Mouse (Mus musculus) kidney, embryonic 14.5 days (tissue): Measurements from ENCODE around the gene Cryz. TPM values are rescaled to one million over a fixed set of nuclear protein-coding genes. Genes with fewer than 3 reads are reported as not detected.

Experiments
- ATAC-seq: fragments of 200-750 bp; cut with Nextera tagmentation; 2 replicates; pipeline ENCODE4 v1.8.0; 2017; ENCODE audit warnings: moderate number of reproducible peaks, mild to moderate bottlenecking, moderate TSS enrichment, moderate library complexity; ENCODE audit not compliant: low FRiP score, low TSS enrichment
- H3K27ac ChIP-seq: fragments of 300-500 bp; sonication (generic); 2 replicates; pipeline ENCODE4 v1.5.1; 2014; ENCODE audit warnings: low read depth, mild to moderate bottlenecking, low read length, moderate library complexity, mixed read lengths
- H3K27me3 ChIP-seq: fragments of 300-500 bp; sonication (generic); 2 replicates; pipeline ENCODE4 v1.6.1; 2014; ENCODE audit warnings: mild to moderate bottlenecking, low read length; ENCODE audit not compliant: control insufficient read depth, insufficient read depth
- H3K36me3 ChIP-seq: fragments of 300-500 bp; sonication (generic); 2 replicates; pipeline ENCODE4 v1.6.1; 2014; ENCODE audit warnings: low read length, mixed read lengths; ENCODE audit not compliant: control insufficient read depth, insufficient read depth
- H3K4me1 ChIP-seq: fragments of 300-500 bp; sonication (generic); 2 replicates; pipeline ENCODE4 v1.6.1; 2014; ENCODE audit warnings: low read length, mixed read lengths; ENCODE audit not compliant: control insufficient read depth, insufficient read depth
- H3K4me2 ChIP-seq: fragments of 300-500 bp; sonication (generic); replicated peaks from 2 replicates; pipeline ENCODE4 v1.6.1; 2014; ENCODE audit warnings: low read depth, mild to moderate bottlenecking, low read length
- H3K4me3 ChIP-seq: fragments of 300-500 bp; sonication (generic); 2 replicates; pipeline ENCODE4 v1.5.1; 2014; ENCODE audit warnings: mild to moderate bottlenecking, low read length
- H3K9ac ChIP-seq: fragments of 300-500 bp; sonication (generic); 2 replicates; pipeline ENCODE4 v1.6.1; 2014; ENCODE audit warnings: low read depth, mild to moderate bottlenecking, low read length, moderate library complexity
- H3K9me3 ChIP-seq: fragments of 300-500 bp; sonication (generic); 2 replicates; pipeline ENCODE4 v1.6.1; 2016; ENCODE audit warnings: low read length; ENCODE audit not compliant: control insufficient read depth
- WGBS: fragments of 180-500 bp; shearing (Covaris S2); extraction: QIAGEN DNeasy Blood & Tissue Kit; methylation state at CpG from one replicate; pipeline ENCODE4 v1.1.7; 2014; 5-methylcytosine and 5-hydroxymethylcytosine counted together
- polyA plus RNA-seq: library from polyadenylated mRNA; unstranded; fragments of >200 nt; fragmentation: Nextera tagmentation; extraction: Ambion mirVana; gene quantifications from 2 replicates; pipeline ENCODE4 v1.2.1, GENCODE M21; 2014

Gene Cryz
- polyA plus RNA-seq: 28.5 and 33.4 TPM in 2 replicates

- ATAC-seq: peak; percentile 89
- Histone ChIP-seq H3K9ac (peak within 1 kb of the TSS; percentile 81), H3K36me3 (peaks cover 22% of the 10 kb centered on the region), H3K4me1 (peaks cover 4% of the 10 kb centered on the region; the same call in 1 of the 2 replicates), H3K27me3 (no peaks in the 10 kb centered on the region), H3K9me3 (no peaks in the 10 kb centered on the region), H3K27ac (peak within 1 kb of the TSS; percentile 95), H3K4me3 (peak within 1 kb of the TSS; percentile 83), H3K4me2 (peak within 1 kb of the TSS; percentile 74)
- WGBS: under 1% methylated on average over 25 of the region's 25 CpGs
These were observed at the start of gene Cryz for GRCm38 (mm10) chr3:154596488-154596933. Gene Cryz, plus strand, starts transcription at chr3:154596711.

- H3K27ac ChIP-seq: no peak overlapping the region
- H3K36me3 ChIP-seq: no peaks in the 10 kb centered on the region
- H3K9me3 ChIP-seq: no peaks in the 10 kb centered on the region
- 0 out of 2 replicates have a peak, but pooled peaks cover 6% of the 10 kb centered on the region for H3K27me3 ChIP-seq
- no peak overlapping the region for H3K9ac ChIP-seq
- no peak overlapping the region; the same call in 1 of the 2 replicates for H3K4me2 ChIP-seq
- peak; percentile 20; the same call in 1 of the 2 replicates for ATAC-seq
- no peak overlapping the region for H3K4me3 ChIP-seq
- WGBS: 8% methylated on average over 20 of the region's 20 CpGs
- peaks cover 9% of the 10 kb centered on the region; the same call in 1 of the 2 replicates for H3K4me1 ChIP-seq
These were observed 48.7 kb upstream of the Cryz start for GRCm38 (mm10) chr3:154547549-154548426.

DNA sequence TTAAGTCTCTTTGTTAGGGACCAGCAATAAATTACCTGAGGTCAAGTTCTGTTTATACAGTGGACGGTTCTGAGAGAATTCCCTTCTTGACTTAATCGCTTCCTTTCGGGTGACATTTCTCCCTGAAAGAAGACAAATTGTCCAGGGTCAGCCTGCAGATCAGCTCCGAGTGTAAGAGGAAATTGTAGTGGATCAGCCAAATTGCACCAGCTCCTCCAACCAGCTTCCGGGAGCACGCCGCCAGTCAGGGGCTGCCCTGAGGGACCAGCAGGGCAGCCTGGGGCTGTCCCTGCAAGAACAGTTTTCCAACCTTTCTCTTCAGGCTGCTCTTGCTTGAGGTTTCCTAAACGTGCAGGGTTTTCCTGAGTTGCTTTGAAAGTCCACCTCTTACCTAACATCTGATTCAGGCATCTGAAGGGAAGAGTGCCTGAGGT lies 47.6 kb upstream of the Cryz start:
- H3K27ac ChIP-seq: no peak overlapping the region
- no peak overlapping the region for H3K4me2 ChIP-seq
- H3K36me3 ChIP-seq: no peaks in the 10 kb centered on the region
- no peaks in the 10 kb centered on the region for H3K9me3 ChIP-seq
- whole genome bisulfite sequencing: 2% methylated on average over 8 of the region's 8 CpGs
- H3K27me3 ChIP-seq: 0 out of 2 replicates have a peak, but pooled peaks cover 6% of the 10 kb centered on the region
- ATAC-seq: peak; percentile 67; the same call in 1 of the 2 replicates
- H3K4me3 ChIP-seq: no peak overlapping the region
- H3K4me1 ChIP-seq: peaks cover 9% of the 10 kb centered on the region; the same call in 1 of the 2 replicates
- H3K9ac ChIP-seq: no peak overlapping the region

- Histone ChIP-seq H3K27ac (no peak overlapping the region), H3K9me3 (no peaks in the 10 kb centered on the region), H3K4me2 (no peak overlapping the region), H3K36me3 (no peaks in the 10 kb centered on the region), H3K4me1 (peaks cover 9% of the 10 kb centered on the region; the same call in 1 of the 2 replicates), H3K9ac (no peak overlapping the region), H3K4me3 (no peak overlapping the region), H3K27me3 (0 out of 2 replicates have a peak, but pooled peaks cover 6% of the 10 kb centered on the region)
- no peak for ATAC-seq
- 31% methylated on average over 17 of the region's 17 CpGs for WGBS
These were observed 46.0 kb upstream of the Cryz start for GRCm38 (mm10) chr3:154550326-154551034.

DNA sequence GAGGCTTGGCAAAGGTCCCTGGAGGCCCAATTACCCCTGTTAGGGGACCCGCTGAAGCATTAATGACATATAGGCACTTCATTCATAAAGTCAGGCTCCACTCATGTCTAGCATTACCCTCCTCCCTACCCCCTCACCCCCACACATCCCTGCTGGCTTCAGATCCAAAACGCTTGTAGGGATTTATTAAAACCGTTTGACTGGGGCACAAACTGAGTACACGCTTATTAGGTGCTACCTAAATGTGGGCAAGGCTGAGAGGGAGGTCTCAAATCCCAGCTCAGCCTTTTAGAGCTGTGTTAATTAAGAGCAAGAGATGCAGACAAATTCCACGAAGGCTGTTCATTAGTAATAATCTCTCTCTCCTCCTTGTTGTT lies 45.5 kb upstream of the Cryz start:
- Histone ChIP-seq H3K4me1 (peaks cover 9% of the 10 kb centered on the region; the same call in 1 of the 2 replicates), H3K36me3 (no peaks in the 10 kb centered on the region), H3K27ac (no peak overlapping the region), H3K27me3 (0 out of 2 replicates have a peak, but pooled peaks cover 6% of the 10 kb centered on the region), H3K4me3 (no peak overlapping the region), H3K9ac (no peak overlapping the region), H3K4me2 (no peak overlapping the region), H3K9me3 (no peaks in the 10 kb centered on the region)
- ATAC-seq: 0 out of 2 replicates have a peak, but pooled peaks have one; percentile 11
- 28% methylated on average over 5 of the region's 5 CpGs for WGBS

GRCm38 (mm10) chr3:154562192-154562591 lies 34.3 kb upstream of the Cryz start:
- Histone ChIP-seq H3K9ac (no peak overlapping the region), H3K4me3 (no peak overlapping the region), H3K4me1 (no peaks in the 10 kb centered on the region), H3K27ac (no peak overlapping the region), H3K4me2 (no peak overlapping the region), H3K36me3 (no peaks in the 10 kb centered on the region), H3K27me3 (0 out of 2 replicates have a peak, but pooled peaks cover 2% of the 10 kb centered on the region), H3K9me3 (no peaks in the 10 kb centered on the region)
- 96% methylated on average over 3 of the region's 3 CpGs for WGBS
- no peak for ATAC-seq

- 56% methylated on average over 3 of the region's 3 CpGs for WGBS
- Histone ChIP-seq H3K27me3 (peaks cover 13% of the 10 kb centered on the region), H3K9me3 (no peaks in the 10 kb centered on the region), H3K36me3 (no peaks in the 10 kb centered on the region), H3K4me2 (no peak overlapping the region), H3K9ac (no peak overlapping the region), H3K27ac (no peak overlapping the region), H3K4me3 (no peak overlapping the region), H3K4me1 (no peaks in the 10 kb centered on the region)
- no peak for ATAC-seq
These were observed 31.1 kb upstream of the Cryz start for GRCm38 (mm10) chr3:154565437-154565836.

- Histone ChIP-seq H3K9me3 (no peaks in the 10 kb centered on the region), H3K36me3 (no peaks in the 10 kb centered on the region), H3K4me2 (no peak overlapping the region), H3K27me3 (peaks cover 13% of the 10 kb centered on the region), H3K4me1 (no peaks in the 10 kb centered on the region), H3K27ac (no peak overlapping the region), H3K9ac (no peak overlapping the region), H3K4me3 (no peak overlapping the region)
- WGBS: 54% methylated on average over 14 of the region's 14 CpGs
- no peak for ATAC-seq
These were observed 26.4 kb upstream of the Cryz start for GRCm38 (mm10) chr3:154570029-154570575.
